Mouse (Mus musculus) embryonic stem cell, embryonic (primary cell): Measurements from ENCODE around the gene Tmem121b.

Source experiments
- CTCF ChIA-PET, 4 experiments: fragments of 300-600 bp in 2 of 4; fragments of 350-600 bp in 2 of 4; sonication (Branson Sonifier 250); formaldehyde crosslinking; loops; one replicate each; lab custom pipeline; 2022; ENCODE audit warnings: inconsistent platforms in 2 of 4; lab: Charles Lee
- POLR2A ChIA-PET, 4 experiments: fragments of 300-600 bp in 2 of 4; fragments of 350-600 bp in 2 of 4; sonication (Branson Sonifier 250); formaldehyde crosslinking; loops; one replicate each; lab custom pipeline; 2022; ENCODE audit warnings: antibody characterized with exemption in 4 of 4, inconsistent platforms in 1 of 4; lab: Charles Lee

The Tmem121b gene

GRCm38 (mm10) chr6:120493374-120494181 lies at the start of gene Tmem121b:
Gene Tmem121b (minus strand): TSS chr6:120493807.
- ChIA-PET POLR2A (interaction anchor here in 2 of 4 experiments (0.7 to 6.2 kb wide), 13 partner anchors 11 to 250 kb away, joined by 3 to 45 read pairs (median 4); no protein-coding TSS in a partner anchor), CTCF (interaction anchor here in 2 of 4 experiments (1.0 to 4.0 kb wide), 8 partner anchors 11 to 405 kb away, joined by 3 to 20 read pairs (median 10); partner anchors contain the start of gene Hdhd5 (in 1 of the 2))

DNA sequence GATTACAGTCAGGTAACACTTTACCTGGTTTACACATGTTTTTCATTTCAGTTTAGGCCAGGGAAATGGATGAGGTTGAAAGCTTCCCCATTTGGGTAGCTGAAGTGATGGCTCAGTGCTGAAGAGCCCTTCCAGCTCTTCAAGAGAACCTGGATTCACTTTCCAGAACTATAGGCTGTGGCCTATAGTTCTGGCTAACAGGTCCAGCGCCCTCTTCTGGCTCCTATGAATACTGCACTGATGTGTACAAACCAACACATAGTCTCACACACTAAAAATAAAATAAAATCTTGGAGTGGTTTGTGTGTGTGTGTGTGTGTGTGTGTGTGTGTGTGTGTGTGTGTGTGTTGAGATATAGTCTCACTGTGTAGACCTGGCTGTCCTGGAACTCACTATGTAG lies 48.5 kb upstream of the Tmem121b start:
- POLR2A ChIA-PET = interaction anchor here in 3 of 4 experiments (0.7 to 1.5 kb wide), 5 partner anchors 14 to 194 kb away, joined by 3 to 4 read pairs (median 3); no protein-coding TSS in a partner anchor
- CTCF ChIA-PET = interaction anchor here (0.6 to 1.7 kb wide), 30 partner anchors 8 to 638 kb away, joined by 3 to 6 read pairs (median 4); partner anchors contain the start of genes Bcl2l13 (in 1 of the 4), Hdhd5 (in 1 of the 4) and Slc25a18 (in 1 of the 4)

DNA sequence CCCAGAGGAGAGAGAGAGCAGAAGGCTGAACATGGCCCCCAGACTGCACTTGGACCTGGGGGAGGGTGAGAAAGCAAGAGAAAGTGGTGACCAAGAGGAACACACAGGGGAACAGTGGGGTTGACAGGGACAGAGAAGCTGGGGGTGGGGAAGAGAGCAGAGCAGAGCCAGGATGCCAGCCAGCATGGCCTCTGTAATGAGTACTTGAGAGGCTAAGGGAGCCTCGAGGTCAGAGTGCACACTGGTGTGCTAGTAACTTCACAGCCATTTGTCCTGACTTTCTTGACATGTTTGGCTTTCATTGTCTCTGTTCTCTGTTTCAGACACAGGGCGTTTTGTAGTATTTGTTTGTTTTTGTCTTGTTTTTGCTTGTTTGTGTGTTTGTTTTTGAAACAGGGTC lies 47.8 kb upstream of the Tmem121b start:
- CTCF ChIA-PET = interaction anchor here (0.5 to 1.7 kb wide), 28 partner anchors 8 to 630 kb away, joined by 3 to 6 read pairs (median 4); partner anchors contain the start of genes Bcl2l13 (in 1 of the 4), Hdhd5 (in 1 of the 4) and Slc25a18 (in 1 of the 4)
- POLR2A ChIA-PET = interaction anchor here in 3 of 4 experiments (0.7 to 1.5 kb wide), 4 partner anchors 10 to 62 kb away, joined by 3 to 4 read pairs (median 4); partner anchors contain the start of gene Hdhd5 (in 1 of the 3)

DNA sequence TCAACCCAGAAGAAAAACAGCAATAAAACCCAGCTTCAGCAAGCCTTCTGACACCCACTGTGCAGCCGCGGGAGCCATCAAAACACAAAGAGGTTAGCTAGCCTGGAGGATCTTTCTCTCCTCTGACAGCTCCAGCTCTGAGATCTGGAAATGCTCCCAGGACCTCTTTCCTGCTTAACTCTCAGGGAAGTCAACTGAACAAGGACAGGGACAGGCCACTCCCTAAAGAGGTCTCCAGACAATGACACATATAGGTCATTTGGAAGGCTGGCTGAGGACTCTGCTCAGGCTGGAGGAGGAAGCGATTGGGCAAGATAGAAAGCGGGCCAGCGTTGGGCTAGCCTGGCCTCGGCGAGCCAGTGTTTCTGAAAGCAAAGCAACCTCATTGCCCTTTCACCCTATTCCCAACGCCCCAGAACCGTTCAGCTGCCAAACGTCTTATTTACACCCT lies 46.2 kb upstream of the Tmem121b start:
- ChIA-PET CTCF (interaction anchor here (0.6 to 2.7 kb wide), 22 partner anchors 9 to 902 kb away, joined by 3 to 15 read pairs (median 4); partner anchors contain the start of genes Atp6v1e1 (in 1 of the 4), Hdhd5 (in 1 of the 4) and Tmem121b (in 1 of the 4)), POLR2A (interaction anchor here in 2 of 4 experiments (0.7 to 2.2 kb wide), 20 partner anchors 8 to 283 kb away, joined by 3 to 12 read pairs (median 4); partner anchors contain the start of genes Hdhd5 (in 2 of the 2), Atp6v1e1 (in 1 of the 2) and Cecr2 (in 1 of the 2))

GRCm38 (mm10) chr6:120539132-120539759 lies 45.6 kb upstream of the Tmem121b start:
- ChIA-PET POLR2A (interaction anchor here in 2 of 4 experiments (0.7 to 2.2 kb wide), 23 partner anchors 8 to 362 kb away, joined by 3 to 12 read pairs (median 4); partner anchors contain the start of genes Hdhd5 (in 2 of the 2) and Cecr2 (in 1 of the 2)), CTCF (interaction anchor here (0.5 to 2.7 kb wide), 37 partner anchors 8 to 1086 kb away, joined by 3 to 15 read pairs (median 3); partner anchors contain the start of genes Atp6v1e1 (in 1 of the 4), Hdhd5 (in 1 of the 4) and Tmem121b (in 1 of the 4))

DNA sequence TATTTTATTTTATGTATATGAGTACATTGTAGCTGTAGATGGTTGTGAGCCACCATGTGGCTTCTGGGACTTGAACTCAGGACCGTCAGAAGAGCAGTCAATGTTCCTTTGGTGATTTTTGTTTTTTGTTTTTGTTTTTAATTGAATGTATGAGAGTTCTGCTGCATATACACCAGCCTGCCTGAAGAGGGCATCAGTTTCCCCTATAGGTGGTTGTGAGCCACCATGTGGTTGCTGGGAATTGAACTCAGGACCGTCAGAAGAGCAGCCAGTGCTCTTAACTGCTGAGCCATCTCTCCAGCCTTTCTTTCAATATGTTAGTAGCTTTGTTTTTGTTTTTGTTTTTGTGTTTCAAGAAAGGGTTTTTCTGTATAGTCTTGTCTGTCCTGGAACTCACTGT lies 42.7 kb upstream of the Tmem121b start:
- ChIA-PET POLR2A (interaction anchor here in 1 of 4 experiments (1.0 to 1.9 kb wide), 6 partner anchors 9 to 109 kb away, joined by 3 to 4 read pairs (median 3); no protein-coding TSS in a partner anchor), CTCF (interaction anchor here in 1 of 4 experiments (0.8 kb wide), 1 partner anchor 57 kb away, joined by 3 read pairs; no protein-coding TSS in a partner anchor)

GRCm38 (mm10) chr6:120532594-120532993 lies 39.0 kb upstream of the Tmem121b start:
- CTCF ChIA-PET = interaction anchor here in 2 of 4 experiments (0.5 to 2.8 kb wide), 3 partner anchors 9 to 50 kb away, joined by 3 to 9 read pairs (median 3); partner anchors contain the start of gene Tmem121b (in 1 of the 2)
- POLR2A ChIA-PET = interaction anchor here in 1 of 4 experiments (0.7 to 2.0 kb wide), 2 partner anchors 8 to 77 kb away, joined by 6 to 9 read pairs; no protein-coding TSS in a partner anchor

GRCm38 (mm10) chr6:120531020-120531965 lies 37.7 kb upstream of the Tmem121b start, which contains the start of gene Hdhd5:
Gene Hdhd5 (minus strand): TSS chr6:120531319.
- POLR2A ChIA-PET = interaction anchor here in 3 of 4 experiments (0.5 to 4.0 kb wide), 24 partner anchors 7 to 929 kb away, joined by 3 to 29 read pairs (median 4); partner anchors contain the start of genes Atp6v1e1 (in 1 of the 3) and Cecr2 (in 1 of the 3)
- CTCF ChIA-PET = interaction anchor here (0.7 to 2.8 kb wide), 7 partner anchors 8 to 72 kb away, joined by 3 to 9 read pairs (median 5); partner anchors contain the start of gene Tmem121b (in 1 of the 4)

- ChIA-PET POLR2A (interaction anchor here in 3 of 4 experiments (0.5 to 4.0 kb wide), 12 partner anchors 11 to 709 kb away, joined by 3 to 29 read pairs (median 4); no protein-coding TSS in a partner anchor), CTCF (interaction anchor here in 2 of 4 experiments (0.6 to 1.1 kb wide), 2 partner anchors 29 to 185 kb away, joined by 3 read pairs; no protein-coding TSS in a partner anchor)
Observed at GRCm38 (mm10) chr6:120529123-120529522, 35.5 kb upstream of the Tmem121b start.

DNA sequence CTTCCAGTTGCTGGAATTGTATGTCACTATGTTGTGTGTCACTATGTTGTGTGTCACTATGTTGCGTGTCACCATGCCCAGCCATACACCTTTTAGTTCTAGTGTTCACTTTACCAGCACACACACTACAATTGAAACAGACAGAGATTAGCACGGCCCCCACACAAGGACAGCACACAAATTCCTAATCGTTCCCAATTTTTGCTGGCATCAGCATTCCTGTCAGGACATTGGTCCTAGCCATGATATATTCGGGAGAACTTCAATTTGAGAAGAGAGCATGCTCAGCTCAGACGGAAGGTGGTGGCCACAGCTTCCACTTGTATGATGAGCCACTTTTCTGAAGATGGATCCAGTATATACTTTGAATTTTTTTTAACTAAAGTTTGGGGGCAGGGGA lies 31.2 kb upstream of the Tmem121b start:
- ChIA-PET CTCF (interaction anchor here in 1 of 4 experiments (0.6 kb wide), 1 partner anchor 465 kb away, joined by 3 read pairs; no protein-coding TSS in a partner anchor), POLR2A (interaction anchor here in 1 of 4 experiments (1.9 kb wide), 1 partner anchor 14 kb away, joined by 6 read pairs; no protein-coding TSS in a partner anchor)

DNA sequence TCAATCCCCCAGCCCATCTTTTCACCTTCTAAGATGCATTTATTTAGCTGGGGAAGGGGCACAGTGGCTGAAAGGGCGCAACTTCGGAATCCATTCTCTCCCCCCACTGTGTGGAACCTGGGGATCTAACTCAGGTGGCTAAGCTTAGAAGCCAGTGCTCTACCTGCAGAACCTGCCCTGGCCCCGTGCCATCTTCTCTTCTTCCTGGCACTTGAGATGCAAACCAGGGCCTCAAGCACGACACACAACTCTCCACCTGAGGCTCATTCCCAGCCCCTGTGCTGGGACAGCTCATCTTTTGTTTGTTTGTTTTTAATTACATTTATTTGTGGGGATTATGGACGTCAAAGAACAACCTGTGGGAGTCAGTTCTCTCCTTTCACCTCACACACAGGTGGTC lies 26.0 kb upstream of the Tmem121b start:
- ChIA-PET CTCF (no interaction called here), POLR2A (interaction anchor here in 1 of 4 experiments (0.6 to 5.0 kb wide), 5 partner anchors 9 to 372 kb away, joined by 3 to 29 read pairs (median 4); partner anchors contain the start of gene Hdhd5)

- ChIA-PET POLR2A (interaction anchor here in 1 of 4 experiments (1.0 to 4.8 kb wide), 3 partner anchors 13 to 24 kb away, joined by 3 to 29 read pairs (median 4); partner anchors contain the start of genes Hdhd5 and Tmem121b), CTCF (interaction anchor here in 2 of 4 experiments (0.6 to 1.6 kb wide), 2 partner anchors 22 to 60 kb away, joined by 5 to 6 read pairs; no protein-coding TSS in a partner anchor)
Observed at GRCm38 (mm10) chr6:120517311-120517710, 23.7 kb upstream of the Tmem121b start.

DNA sequence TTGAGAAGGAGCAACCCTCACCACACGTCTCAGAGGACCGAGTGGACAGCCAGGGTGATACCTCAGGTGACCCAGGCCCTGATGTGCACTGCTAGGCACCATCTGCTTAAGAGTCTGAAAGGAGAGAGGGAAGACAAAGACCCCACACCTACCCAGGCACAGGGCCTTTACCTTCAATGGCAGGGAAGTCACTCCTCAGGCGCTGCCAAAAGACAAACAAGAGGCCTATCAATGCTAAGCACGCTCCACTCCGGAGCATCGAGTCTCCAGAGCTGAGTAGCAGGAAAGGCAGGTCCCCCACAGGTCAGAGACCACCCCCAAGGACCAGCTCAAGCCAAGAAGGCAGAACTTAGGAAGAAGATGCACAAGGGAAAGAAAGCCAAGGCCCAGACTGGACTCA lies 23.3 kb upstream of the Tmem121b start:
- ChIA-PET CTCF (interaction anchor here in 2 of 4 experiments (0.6 to 1.6 kb wide), 2 partner anchors 22 to 60 kb away, joined by 5 to 6 read pairs; no protein-coding TSS in a partner anchor), POLR2A (interaction anchor here in 1 of 4 experiments (1.0 to 4.8 kb wide), 3 partner anchors 13 to 23 kb away, joined by 3 to 29 read pairs (median 4); partner anchors contain the start of genes Hdhd5 and Tmem121b)

DNA sequence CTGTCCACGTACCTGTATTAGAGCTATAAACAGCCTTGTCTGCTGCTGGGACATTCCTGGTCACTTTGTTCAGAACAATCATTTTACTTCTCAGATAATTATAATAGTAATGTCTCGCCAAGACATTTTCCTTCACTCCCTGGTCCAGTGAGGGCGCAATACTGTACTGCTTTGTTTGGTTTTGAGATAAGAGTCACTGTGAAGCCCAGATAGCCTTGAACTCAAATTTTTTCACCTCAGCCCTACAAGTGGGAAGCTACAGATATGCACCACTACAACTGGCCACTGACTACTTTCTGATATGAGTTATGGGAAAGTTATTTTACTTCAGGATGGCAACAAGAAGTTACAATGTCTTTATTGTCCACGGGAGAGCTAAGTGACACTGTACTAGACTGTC lies 22.8 kb upstream of the Tmem121b start:
- CTCF ChIA-PET = no interaction called here
- POLR2A ChIA-PET = interaction anchor here in 1 of 4 experiments (1.4 to 4.8 kb wide), 2 partner anchors 14 to 23 kb away, joined by 3 to 29 read pairs; partner anchors contain the start of genes Hdhd5 and Tmem121b

GRCm38 (mm10) chr6:120511212-120511611 lies 17.6 kb upstream of the Tmem121b start:
- CTCF ChIA-PET = interaction anchor here in 3 of 4 experiments (0.5 to 1.4 kb wide), 4 partner anchors 16 to 228 kb away, joined by 3 to 5 read pairs (median 3); no protein-coding TSS in a partner anchor
- POLR2A ChIA-PET = interaction anchor here in 3 of 4 experiments (0.8 to 6.5 kb wide), 18 partner anchors 9 to 312 kb away, joined by 3 to 45 read pairs (median 4); partner anchors contain the start of genes Hdhd5 (in 2 of the 3), Kdm5a (in 2 of the 3), Tmem121b (in 2 of the 3) and Atp6v1e1 (in 1 of the 3)
